Mouse (Mus musculus) kidney, postnatal 0 days (tissue): ENCODE data around the gene B4galnt1. TPM values are rescaled to one million over a fixed set of nuclear protein-coding genes. Genes with fewer than 3 reads are reported as not detected.
"Not testable (repeated sequence)": the region's sequence is repeated elsewhere in the genome, so short reads cannot be mapped to it uniquely, and the experiment has no call there.

ENCODE experiments used
- ATAC-seq: fragments of 200-750 bp; cut with Nextera tagmentation; replicated peaks from 2 replicates; pipeline ENCODE4 v1.8.0; 2017; ENCODE audit warnings: low read depth, moderate number of reproducible peaks, moderate TSS enrichment, moderate library complexity; ENCODE audit not compliant: low FRiP score
- DNase-seq: peaks from one replicate; pipeline ENCODE4 v3.0.0-alpha.2; 2016; ENCODE audit warnings: low spot score
- H3K27ac ChIP-seq: fragments of 300-500 bp; sonication (generic); 2 replicates; pipeline ENCODE4 v1.5.1; 2014; ENCODE audit warnings: mild to moderate bottlenecking
- H3K27me3 ChIP-seq: fragments of 300-500 bp; sonication (generic); 2 replicates; pipeline ENCODE4 v1.6.1; 2014; ENCODE audit warnings: low read length, mixed read lengths; ENCODE audit not compliant: insufficient read depth
- H3K36me3 ChIP-seq: fragments of 300-500 bp; sonication (generic); 2 replicates; pipeline ENCODE4 v1.6.1; 2014; ENCODE audit warnings: low read length, mixed read lengths; ENCODE audit not compliant: insufficient read depth
- H3K4me1 ChIP-seq: fragments of 300-500 bp; sonication (generic); replicated peaks from 2 replicates; pipeline ENCODE4 v1.6.1; 2014; ENCODE audit warnings: antibody characterized with exemption, low read length, mixed read lengths; ENCODE audit not compliant: insufficient read depth
- H3K4me2 ChIP-seq: fragments of 300-500 bp; sonication (generic); 2 replicates; pipeline ENCODE4 v1.6.1; 2014; ENCODE audit warnings: mild to moderate bottlenecking, low read length, moderate library complexity, mixed read lengths
- H3K4me3 ChIP-seq: fragments of 300-500 bp; sonication (generic); replicated peaks from 2 replicates; pipeline ENCODE4 v1.5.1; 2014; ENCODE audit warnings: low read depth, low read length
- H3K9ac ChIP-seq: fragments of 300-500 bp; sonication (generic); 2 replicates; pipeline ENCODE4 v1.6.1; 2014; ENCODE audit warnings: low read depth, low read length
- H3K9me3 ChIP-seq: fragments of 300-500 bp; sonication (generic); replicated peaks from 2 replicates; pipeline ENCODE4 v1.6.1; 2016; ENCODE audit warnings: low read length, inconsistent platforms, mixed read lengths
- CTCF ChIP-seq: IDR thresholded peaks from 2 replicates; pipeline ENCODE4 v1.5.1; 2016; ENCODE audit warnings: antibody characterized with exemption, low read depth, mild to moderate bottlenecking, moderate library complexity
- WGBS: fragments of 180-500 bp; shearing (Covaris S2); extraction: QIAGEN DNeasy Blood & Tissue Kit; methylation state at CpG from one replicate; pipeline ENCODE4 v1.1.7; 2014; 5-methylcytosine and 5-hydroxymethylcytosine counted together
- polyA plus RNA-seq: library from polyadenylated mRNA; unstranded; fragments of >200 nt; fragmentation: Nextera tagmentation; extraction: Ambion mirVana; gene quantifications from 2 replicates; pipeline ENCODE4 v1.2.1, GENCODE M21; 2015

The B4galnt1 gene
- polyA plus RNA-seq, 1 experiment from 2014 or later: 16.4 TPM

DNA sequence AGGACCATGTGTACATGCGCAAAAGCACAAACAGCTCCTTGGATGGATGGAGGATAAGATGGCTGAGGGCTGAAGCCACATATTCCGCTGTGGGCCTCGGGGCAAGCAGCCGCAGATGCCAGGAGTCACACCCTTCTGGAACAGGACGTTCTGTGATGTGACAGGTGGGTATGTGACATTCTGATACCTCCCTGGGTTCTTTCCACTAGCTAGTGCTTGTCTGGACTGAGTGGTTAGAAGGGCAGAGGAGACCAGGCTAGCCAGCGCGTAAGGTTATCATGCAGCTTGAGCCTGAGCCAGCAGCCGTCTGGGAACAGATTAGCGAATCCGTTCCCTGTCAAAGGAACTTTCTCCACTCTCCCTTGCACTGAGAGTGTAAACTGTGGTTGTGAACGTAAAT lies 24.1 kb upstream of the B4galnt1 start:
- Histone ChIP-seq H3K4me3 (no peak overlapping the region), H3K4me1 (no peaks in the 10 kb centered on the region), H3K9ac (no peak overlapping the region), H3K27me3 (no peaks in the 10 kb centered on the region), H3K36me3 (no peaks in the 10 kb centered on the region), H3K9me3 (no peaks in the 10 kb centered on the region), H3K4me2 (no peak overlapping the region), H3K27ac (no peak overlapping the region)
- no peak for TF ChIP-seq CTCF
- DNase-seq (no peak), ATAC-seq (no peak)
- 76% methylated on average over 11 of the region's 11 CpGs for whole genome bisulfite sequencing

DNA sequence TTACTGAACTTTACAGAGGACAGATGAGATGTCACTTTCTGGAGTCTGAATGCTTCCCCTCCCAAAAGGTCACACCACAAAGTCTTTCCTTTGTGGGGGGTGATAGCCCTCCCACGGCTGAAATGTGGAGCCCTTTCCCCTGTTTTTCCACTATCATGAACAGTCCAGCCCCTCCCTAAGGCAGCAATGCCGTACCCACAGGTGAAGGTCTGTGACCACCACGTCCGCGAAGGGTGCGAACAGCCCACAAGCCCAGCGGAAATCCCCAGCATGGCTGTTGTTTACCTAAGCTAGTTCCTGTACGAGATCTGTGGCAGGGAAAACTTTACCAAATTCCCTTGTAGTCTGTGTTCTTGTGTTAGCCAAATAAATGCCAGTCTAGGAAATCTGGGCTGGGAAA lies 23.5 kb upstream of the B4galnt1 start:
- no peak for TF ChIP-seq CTCF
- DNase-seq (no peak), ATAC-seq (no peak)
- Histone ChIP-seq H3K27ac (no peak overlapping the region), H3K9me3 (no peaks in the 10 kb centered on the region), H3K27me3 (no peaks in the 10 kb centered on the region), H3K4me2 (no peak overlapping the region), H3K36me3 (no peaks in the 10 kb centered on the region), H3K9ac (no peak overlapping the region), H3K4me3 (no peak overlapping the region), H3K4me1 (no peaks in the 10 kb centered on the region)
- 55% methylated on average over 8 of the region's 8 CpGs for WGBS

DNA sequence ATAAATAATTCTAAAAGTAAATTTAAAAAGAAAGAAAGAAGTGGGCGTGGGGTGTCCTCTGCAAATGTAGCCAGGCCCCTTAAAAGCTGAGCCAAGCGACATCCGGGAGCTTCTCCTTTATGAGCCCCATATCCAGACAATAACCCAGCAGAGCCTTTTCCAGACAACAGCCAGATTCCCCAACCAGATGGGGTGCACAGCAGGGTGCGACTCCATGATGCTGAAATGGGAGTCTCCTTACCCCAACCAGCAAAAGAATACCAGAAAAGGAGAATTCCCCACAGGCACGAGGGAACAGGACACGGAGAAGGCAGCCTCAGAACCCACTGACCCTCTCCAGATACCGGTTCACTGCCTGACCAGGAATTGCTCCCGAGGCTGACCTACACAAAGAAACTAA lies 21.8 kb upstream of the B4galnt1 start:
- WGBS: 76% methylated on average over 8 of the region's 8 CpGs
- TF ChIP-seq CTCF: no peak
- H3K36me3 ChIP-seq: no peaks in the 10 kb centered on the region
- no peak overlapping the region for H3K4me3 ChIP-seq
- no peak overlapping the region for H3K27ac ChIP-seq
- DNase-seq (no peak), ATAC-seq (no peak)
- H3K9me3 ChIP-seq: no peaks in the 10 kb centered on the region
- H3K27me3 ChIP-seq: no peaks in the 10 kb centered on the region
- no peak overlapping the region for H3K9ac ChIP-seq
- no peak overlapping the region for H3K4me2 ChIP-seq
- no peaks in the 10 kb centered on the region; the same call in 1 of the 2 replicates for H3K4me1 ChIP-seq

DNA sequence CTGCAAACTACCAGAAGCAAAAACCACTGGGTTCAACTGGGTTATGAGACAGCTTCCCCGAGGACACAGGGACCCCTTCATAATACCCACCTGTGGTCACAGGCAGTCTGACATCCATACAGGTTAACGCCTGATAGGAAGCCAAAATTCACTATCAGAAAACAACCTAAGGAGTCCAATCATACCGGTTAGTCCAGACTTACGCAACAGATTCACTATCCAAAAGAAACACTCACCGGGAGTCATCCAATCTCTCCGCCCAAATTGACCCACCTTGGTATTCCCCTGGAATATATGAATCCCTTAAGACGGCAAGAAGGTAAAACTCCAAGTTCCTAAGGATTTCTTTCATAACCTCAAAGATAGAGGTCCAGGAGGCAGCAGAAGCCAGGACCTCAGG lies 20.5 kb upstream of the B4galnt1 start:
- H3K27me3 ChIP-seq: no peaks in the 10 kb centered on the region
- no peak overlapping the region for H3K4me3 ChIP-seq
- 94% methylated on average over 7 of the region's 7 CpGs for WGBS
- no peak for ATAC-seq
- no peaks in the 10 kb centered on the region for H3K9me3 ChIP-seq
- no peak overlapping the region for H3K9ac ChIP-seq
- no peak overlapping the region for H3K27ac ChIP-seq
- H3K4me1 ChIP-seq: no peaks in the 10 kb centered on the region; the same call in 1 of the 2 replicates
- H3K4me2 ChIP-seq: no peak overlapping the region
- DNase-seq: no peak
- no peak for TF ChIP-seq CTCF
- H3K36me3 ChIP-seq: no peaks in the 10 kb centered on the region

DNA sequence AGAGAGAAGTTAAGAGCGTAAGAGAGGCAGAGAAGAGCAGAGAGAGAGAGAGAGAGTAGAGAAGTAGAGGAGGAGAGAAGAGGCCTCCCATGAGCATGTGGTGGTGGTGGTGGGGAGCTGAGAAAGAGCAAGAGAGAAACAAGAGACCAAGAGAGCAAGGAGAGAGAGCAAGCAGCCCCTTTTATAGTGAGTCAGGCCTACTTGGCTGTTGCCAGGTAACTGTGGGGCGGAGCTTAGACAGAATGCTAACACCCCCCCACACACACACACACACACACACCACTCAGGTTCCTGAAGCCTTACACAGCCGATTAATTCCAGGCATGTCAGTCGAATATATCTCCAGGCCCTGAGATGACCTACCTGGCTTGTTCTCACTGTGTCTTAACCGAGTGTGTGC lies 19.7 kb upstream of the B4galnt1 start:
- DNase-seq (no peak), ATAC-seq (no peak)
- no peaks in the 10 kb centered on the region for H3K27me3 ChIP-seq
- no peak overlapping the region for H3K4me2 ChIP-seq
- no peak overlapping the region for H3K27ac ChIP-seq
- no peak overlapping the region for H3K9ac ChIP-seq
- H3K4me3 ChIP-seq: no peak overlapping the region
- TF ChIP-seq CTCF: no peak
- H3K4me1 ChIP-seq: no peaks in the 10 kb centered on the region; the same call in 1 of the 2 replicates
- 72% methylated on average over 4 of the region's 5 CpGs for WGBS
- H3K36me3 ChIP-seq: no peaks in the 10 kb centered on the region
- H3K9me3 ChIP-seq: no peaks in the 10 kb centered on the region

DNA sequence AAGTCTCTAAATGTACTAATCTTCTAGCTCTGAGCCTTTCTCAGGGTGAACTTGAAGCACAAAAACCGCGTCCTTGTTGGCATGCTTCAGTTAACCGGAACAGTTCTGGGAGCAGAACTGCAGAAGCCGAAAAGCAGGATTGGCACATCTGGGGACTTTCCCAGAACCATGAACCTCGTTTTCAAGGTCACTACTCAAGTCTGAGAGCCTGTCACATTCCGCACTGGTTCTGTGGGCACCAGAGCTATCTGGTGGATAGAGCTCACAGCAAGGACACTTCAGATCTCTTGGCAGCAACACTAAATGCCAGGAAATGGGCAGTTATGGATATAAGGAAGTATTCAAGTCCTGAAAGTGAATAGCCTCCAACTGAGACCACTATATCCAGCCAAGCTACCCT lies 17.9 kb upstream of the B4galnt1 start:
- Histone ChIP-seq H3K4me3 (no peak overlapping the region), H3K27me3 (no peaks in the 10 kb centered on the region), H3K4me1 (no peaks in the 10 kb centered on the region; the same call in 1 of the 2 replicates), H3K9me3 (no peaks in the 10 kb centered on the region), H3K27ac (peak overlapping the region; percentile 60), H3K9ac (no peak overlapping the region), H3K36me3 (no peaks in the 10 kb centered on the region), H3K4me2 (no peak overlapping the region)
- no peak for TF ChIP-seq CTCF
- 51% methylated on average over 6 of the region's 6 CpGs for WGBS
- DNase-seq (no peak), ATAC-seq (no peak)

DNA sequence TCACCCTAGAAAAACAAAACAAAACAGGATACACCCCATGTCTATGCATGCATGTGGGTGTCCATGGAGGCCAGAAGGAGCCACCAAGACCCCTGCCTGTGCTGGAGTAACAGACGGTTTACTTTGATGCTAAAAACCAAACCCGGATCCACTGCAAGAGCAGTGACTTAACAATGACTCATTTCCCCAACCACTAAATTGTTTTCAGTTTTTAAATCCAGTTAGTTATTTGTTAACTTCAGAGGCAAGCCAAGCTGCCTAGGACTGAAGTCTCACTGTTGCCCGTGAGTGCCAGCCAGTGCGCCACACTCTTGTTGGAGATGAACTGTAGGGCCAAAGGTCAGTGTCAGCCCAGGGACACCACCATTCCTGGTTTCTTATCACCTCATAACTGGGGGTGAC lies 14.6 kb upstream of the B4galnt1 start:
- WGBS: 59% methylated on average over 4 of the region's 4 CpGs
- H3K4me2 ChIP-seq: no peak overlapping the region
- ATAC-seq (no peak), DNase-seq (no peak)
- no peak overlapping the region for H3K9ac ChIP-seq
- H3K36me3 ChIP-seq: no peaks in the 10 kb centered on the region
- H3K27me3 ChIP-seq: no peaks in the 10 kb centered on the region
- no peak for TF ChIP-seq CTCF
- H3K27ac ChIP-seq: peak overlapping the region; percentile 60
- no peaks in the 10 kb centered on the region; the same call in 1 of the 2 replicates for H3K4me1 ChIP-seq
- no peaks in the 10 kb centered on the region for H3K9me3 ChIP-seq
- no peak overlapping the region for H3K4me3 ChIP-seq

DNA sequence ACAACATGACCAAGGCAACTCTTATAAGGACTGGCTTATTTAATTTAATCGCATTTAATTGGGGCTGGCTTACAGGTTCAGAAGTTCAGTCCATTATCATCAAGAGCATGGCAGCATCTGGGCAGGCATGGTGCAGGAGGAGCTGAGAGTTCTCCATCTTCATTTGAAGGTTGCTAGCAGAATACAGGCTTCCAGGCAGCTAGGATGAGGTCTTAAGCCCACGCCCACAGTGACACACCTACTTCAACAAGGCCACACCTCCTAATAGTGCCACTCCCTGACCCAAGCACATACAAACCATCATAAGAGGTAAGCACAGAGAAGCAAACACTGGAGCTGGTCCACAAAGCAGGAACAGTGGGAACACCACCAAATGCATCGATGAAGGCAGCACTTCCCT lies 13.8 kb upstream of the B4galnt1 start:
- not testable (repeated sequence) for DNase-seq

DNA sequence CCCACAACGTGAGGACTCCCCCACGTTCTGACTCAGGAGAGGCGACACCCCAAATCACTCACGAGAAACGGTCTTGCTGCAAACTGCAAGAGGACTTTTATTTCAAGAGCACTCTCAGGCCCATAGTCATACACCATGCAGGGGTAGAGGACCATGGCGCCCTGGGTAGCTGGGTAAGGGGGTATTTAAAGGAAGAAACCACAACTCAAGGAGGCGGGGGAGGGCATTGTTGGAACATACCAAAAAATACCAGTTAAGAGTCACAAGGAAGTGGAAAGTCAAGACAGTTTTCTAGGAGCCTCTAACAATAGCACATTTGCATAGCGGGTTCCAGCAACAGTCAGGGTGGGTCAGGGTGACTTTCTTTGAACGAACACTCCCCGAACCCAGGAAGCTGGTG lies 12.5 kb upstream of the B4galnt1 start:
- ATAC-seq, H3K9ac ChIP-seq, H3K4me2 ChIP-seq, H3K36me3 ChIP-seq, H3K9me3 ChIP-seq, H3K27me3 ChIP-seq, H3K4me3 ChIP-seq, DNase-seq, H3K4me1 ChIP-seq, H3K27ac ChIP-seq: not testable (repeated sequence)
- WGBS: 85% methylated on average over 10 of the region's 10 CpGs

More for the DNA sequence above, 13.8 kb upstream of the B4galnt1 start:
- WGBS: 93% methylated on average over 3 of the region's 3 CpGs
- H3K9ac ChIP-seq, H3K27me3 ChIP-seq, H3K27ac ChIP-seq, H3K4me2 ChIP-seq, ATAC-seq, H3K4me3 ChIP-seq, H3K36me3 ChIP-seq, H3K9me3 ChIP-seq, H3K4me1 ChIP-seq: not testable (repeated sequence)
